Mouse (Mus musculus): ENCODE results near the gene Ccdc157.

DNA sequence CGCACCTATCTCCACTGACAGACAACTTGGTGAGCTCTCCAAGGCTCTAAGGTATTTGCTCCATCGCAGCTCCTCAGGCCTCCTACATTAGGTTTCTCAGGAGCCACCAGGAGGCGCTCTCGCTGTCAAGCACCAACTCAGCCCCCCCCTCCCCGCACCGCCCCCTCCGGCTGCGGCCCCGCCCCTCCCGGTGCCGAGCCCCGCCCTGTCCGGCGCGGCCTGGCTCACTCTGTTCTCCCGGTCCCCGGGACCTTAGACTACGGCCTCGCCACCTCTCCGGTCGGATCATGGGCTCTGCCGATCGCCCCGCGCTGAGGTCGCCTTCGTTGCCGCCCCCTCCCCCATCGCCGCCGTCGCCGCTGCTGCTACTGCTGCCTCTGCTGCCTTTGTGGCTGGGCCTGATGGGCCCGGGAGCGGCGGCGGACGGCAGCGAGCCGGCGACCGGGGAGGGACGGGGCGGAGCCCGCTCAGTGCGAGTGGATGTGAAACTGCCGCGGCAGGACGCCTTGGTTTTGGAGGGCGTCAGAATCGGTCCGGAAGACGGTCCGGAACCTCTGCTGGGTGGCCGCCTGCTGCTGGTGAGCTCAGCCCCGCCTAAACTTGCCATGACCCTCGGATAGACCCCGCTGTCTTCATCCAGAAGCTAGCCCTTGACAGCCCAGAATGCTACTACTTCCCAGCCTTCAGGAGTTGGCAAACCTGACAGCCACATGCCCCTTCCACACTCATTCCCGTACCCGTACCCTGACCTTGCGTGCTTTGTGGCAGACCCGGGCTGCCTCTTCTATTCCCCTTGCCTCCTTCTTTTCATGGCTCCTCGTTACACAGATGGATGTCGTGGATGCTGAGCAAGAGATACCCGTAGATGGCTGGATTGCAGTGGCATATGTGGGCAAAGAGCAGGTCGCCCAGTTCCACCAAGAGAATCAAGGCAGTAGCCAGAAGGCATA is 24.8 kb downstream of the Ccdc157 start, which contains the start of gene Rnf215:
- peak; percentile 77 for TF ChIP-seq CTCF (IDR thresholded peaks at IDR 0.05; ENCODE audit: low read depth)
- TF ChIP-seq EP300 (IDR thresholded peaks at IDR 0.05; ENCODE audit: low read depth), result no peak
